22 mouse cellular contexts compared by ENCODE assay signal in the genomic region with DNA sequence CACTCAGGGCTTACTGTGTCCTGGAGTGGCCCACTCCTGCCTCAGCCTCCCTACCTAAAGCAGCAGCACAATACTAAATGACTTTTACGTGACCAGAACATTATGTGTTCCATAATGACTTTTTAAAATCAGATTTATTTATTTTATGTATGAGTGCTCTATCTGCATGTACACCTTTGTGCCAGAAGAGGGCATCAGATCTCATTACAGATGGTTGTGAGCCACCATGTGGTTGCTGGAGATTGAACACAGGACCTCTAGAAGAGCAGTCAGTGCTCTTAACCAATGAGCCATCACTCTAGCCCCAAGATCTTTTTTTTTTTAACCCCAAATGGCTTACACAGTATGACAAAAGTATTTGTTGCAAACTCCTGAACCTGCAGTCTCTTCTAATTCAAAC. TPM values are rescaled to one million over a fixed set of nuclear protein-coding genes. Genes with fewer than 3 reads are reported as not detected.
DNase-seq lines count a peak whose midpoint lies in the region; ATAC-seq and TF ChIP-seq lines count a peak whose summit lies in the region.
"Had no signal": no experiment of that assay in that cellular context is flagged by ENCODE, and none has a peak within 500 bp of the region (broad histone marks: within the 10 kb centered on the region; RNA-seq: fewer than 3 reads in every experiment).

No protein-coding gene starts in this region.

- no peaks in the 10 kb centered on the region for H3K9me3 ChIP-seq in forebrain, postnatal 0 days (ENCODE audit: low read length)
- H3K9me3 ChIP-seq in forebrain, embryonic 13.5 days (replicated peaks) = no peaks in the 10 kb centered on the region
- H3K9me3 ChIP-seq: embryonic facial prominence, embryonic 13.5 days; hindbrain, embryonic 12.5 days; limb, embryonic 15.5 days had no signal

- H3K4me1 ChIP-seq in forebrain, postnatal 0 days (ENCODE audit: insufficient read depth) = 0 out of 2 replicates have a peak, but pooled peaks cover 3% of the 10 kb centered on the region
- peaks cover 7% of the 10 kb centered on the region; the same call in 1 of the 2 replicates for H3K4me1 ChIP-seq in forebrain, embryonic 13.5 days
- H3K4me1 ChIP-seq: embryonic facial prominence, embryonic 13.5 days; hindbrain, embryonic 12.5 days; limb, embryonic 15.5 days had no signal

- WGBS in forebrain, postnatal 0 days = 96% methylated on average over 1 of the region's 1 CpGs
- WGBS in forebrain, embryonic 13.5 days = 94% methylated on average over 1 of the region's 1 CpGs

- DNase-seq in forebrain, postnatal 0 days = no peak
- no peak for DNase-seq in left cerebral cortex, adult 2 months (ENCODE audit: extremely low spot score in 1 of 2, low spot score in 2 of 2)
- DNase-seq in left cerebral cortex, adult 18-20 months (ENCODE audit: low spot score in 2 of 2) = no peak
- DNase-seq in 416B (ENCODE audit: low read depth) (peak; percentile 28), Patski (ENCODE audit: low read depth, low spot score) (no peak)
- no peak for DNase-seq in ovary, adult 18-20 months (ENCODE audit: low spot score)
- DNase-seq: cerebellum, adult 9-10 months; gastrocnemius, postnatal 10 days; heart, adult 18-20 months; kidney, adult 11 months; kidney, postnatal 10 days; layer of hippocampus, adult 9-11 months; midbrain, embryonic 14.5 days; right cerebral cortex, postnatal 25 days had no signal

- peak; percentile 31 for TF ChIP-seq CTCF in forebrain, postnatal 0 days (IDR thresholded peaks at IDR 0.05; ENCODE audit: low read depth)
- peak; percentile 38 for TF ChIP-seq CTCF in left cerebral cortex, adult 2 months (IDR thresholded peaks at IDR 0.05)
- peak; percentile 43 for TF ChIP-seq CTCF in Patski (IDR thresholded peaks at IDR 0.05)

- H3K4me2 ChIP-seq in forebrain, postnatal 0 days (ENCODE audit: low read depth) = no peak overlapping the region
- H3K4me2 ChIP-seq in forebrain, embryonic 13.5 days = no peak overlapping the region
- H3K4me2 ChIP-seq: embryonic facial prominence, embryonic 13.5 days; hindbrain, embryonic 12.5 days; limb, embryonic 15.5 days had no signal

- POLR2A ChIA-PET in Patski (lab: Charles Lee) = no interaction called here

- H3K36me3 ChIP-seq in forebrain, postnatal 0 days (ENCODE audit: insufficient read depth) = no peaks in the 10 kb centered on the region
- H3K36me3 ChIP-seq in forebrain, embryonic 13.5 days (ENCODE audit: poor library complexity, severe bottlenecking) = 0 out of 2 replicates have a peak, but pooled peaks cover 2% of the 10 kb centered on the region
- H3K36me3 ChIP-seq: embryonic facial prominence, embryonic 13.5 days; hindbrain, embryonic 12.5 days; limb, embryonic 15.5 days had no signal

- no peak for ATAC-seq in forebrain, postnatal 0 days
- ATAC-seq in forebrain, embryonic 13.5 days = no peak
- no peak for ATAC-seq in Patski
- ATAC-seq in activated CD4-positive, CD25-positive, alpha-beta regulatory T cell, adult 4 months = no peak

- in situ Hi-C loops in Patski (cut with MboI; ENCODE audit: low pct_unique_long_range_greater_than_20kb) = loop anchor here (5.0 kb wide), 1 partner anchor 54 kb away; no protein-coding TSS in a partner anchor

- intact Hi-C loops in left cerebral cortex, adult 2 months (cut with DNase I) = no loop called here

- H3K9ac ChIP-seq in forebrain, postnatal 0 days = no peak overlapping the region
- H3K9ac ChIP-seq in forebrain, embryonic 13.5 days = no peak overlapping the region
- H3K9ac ChIP-seq: embryonic facial prominence, embryonic 13.5 days; hindbrain, embryonic 12.5 days; limb, embryonic 15.5 days had no signal

- CTCF ChIA-PET in Patski (lab: Charles Lee) = interaction anchor here (1.2 to 1.5 kb wide), 3 partner anchors 8 to 17 kb away, joined by 3 to 6 read pairs (median 4); no protein-coding TSS in a partner anchor

- no peak overlapping the region for H3K4me3 ChIP-seq in forebrain, postnatal 0 days (ENCODE audit: low read depth, low read length)
- no peak overlapping the region for H3K4me3 ChIP-seq in forebrain, embryonic 13.5 days
- H3K4me3 ChIP-seq in left cerebral cortex, adult 2 months = no peak overlapping the region
- H3K4me3 ChIP-seq: embryonic facial prominence, embryonic 13.5 days; hindbrain, embryonic 12.5 days; limb, embryonic 15.5 days had no signal

- H3K27me3 ChIP-seq in forebrain, postnatal 0 days (ENCODE audit: insufficient read depth, low read length) = no peaks in the 10 kb centered on the region
- no peaks in the 10 kb centered on the region for H3K27me3 ChIP-seq in forebrain, embryonic 13.5 days
- no peaks in the 10 kb centered on the region for H3K27me3 ChIP-seq in Patski
- H3K27me3 ChIP-seq: embryonic facial prominence, embryonic 13.5 days; hindbrain, embryonic 12.5 days; limb, embryonic 15.5 days had no signal

- H3K27ac ChIP-seq in forebrain, postnatal 0 days (ENCODE audit: low read depth, low read length) = no peak overlapping the region
- no peak overlapping the region for H3K27ac ChIP-seq in forebrain, embryonic 13.5 days
- H3K27ac ChIP-seq in left cerebral cortex, adult 2 months = no peak overlapping the region
- H3K27ac ChIP-seq: embryonic facial prominence, embryonic 13.5 days; hindbrain, embryonic 12.5 days; limb, embryonic 15.5 days had no signal

RNA-seq across cellular contexts. Expression of a gene that starts 2.5 kb away (rescaled TPM):
- total RNA-seq in forebrain, postnatal 0 days (2014; rRNA removed) = 6.8 and 9.5 TPM in 2 replicates
- 12.6 and 20.0 TPM in 2 replicates for polyA plus RNA-seq in forebrain, postnatal 0 days (2015; fragmentation: Nextera tagmentation; extraction: Ambion mirVana)
- 9.1 and 13.1 TPM in 2 replicates for polyA plus RNA-seq in forebrain, embryonic 13.5 days (2015; fragmentation: Nextera tagmentation; extraction: Ambion mirVana)
- total RNA-seq in left cerebral cortex, adult 2 months (2021) = 1 to 10 TPM; 6.9 to 8.8 TPM
- 1 to 10 TPM; 8.5 to 8.7 TPM for total RNA-seq in left cerebral cortex, adult 18-20 months (2021)
- 8.5 TPM for polyA plus RNA-seq in Patski (2021)
- under 1 TPM in 1 of 2 experiments, not detected in 1; 0.33 TPM for polyA plus RNA-seq in activated CD4-positive, CD25-positive, alpha-beta regulatory T cell, adult 4 months (2017; shearing (Covaris generic))
- total RNA-seq: megakaryocyte, adult 5-6 weeks had no signal

RNA-seq across cellular contexts. Expression of a gene that starts 11.7 kb away (rescaled TPM):
- total RNA-seq in forebrain, postnatal 0 days (2014; rRNA removed) = 0.15 and 0.86 TPM in 2 replicates
- polyA plus RNA-seq in forebrain, postnatal 0 days (2015; fragmentation: Nextera tagmentation; extraction: Ambion mirVana) = 0.31 and 0.51 TPM in 2 replicates
- polyA plus RNA-seq in forebrain, embryonic 13.5 days (2015; fragmentation: Nextera tagmentation; extraction: Ambion mirVana) = 0.49 and 0.56 TPM in 2 replicates
- under 1 TPM; 0.38 to 0.40 TPM for total RNA-seq in left cerebral cortex, adult 2 months (2021)
- under 1 TPM; 0.28 to 0.40 TPM for total RNA-seq in left cerebral cortex, adult 18-20 months (2021)
- 3.3 TPM for polyA plus RNA-seq in Patski (2021)
- polyA plus RNA-seq in activated CD4-positive, CD25-positive, alpha-beta regulatory T cell, adult 4 months (2017; shearing (Covaris generic)) = 1 to 10 TPM; 1.0 to 2.1 TPM

RNA-seq across cellular contexts. Expression of a gene that starts 33.1 kb away (rescaled TPM):
- 1.3 TPM in 1 of 2 replicates, not detected in the other for total RNA-seq in forebrain, postnatal 0 days (2014; rRNA removed)
- polyA plus RNA-seq in forebrain, postnatal 0 days (2015; fragmentation: Nextera tagmentation; extraction: Ambion mirVana) = 0.31 and 0.43 TPM in 2 replicates
- polyA plus RNA-seq in forebrain, embryonic 13.5 days (2015; fragmentation: Nextera tagmentation; extraction: Ambion mirVana) = not detected in 2 replicates
- total RNA-seq in left cerebral cortex, adult 2 months (2021) = not detected
- total RNA-seq in left cerebral cortex, adult 18-20 months (2021) = not detected
- 0.96 TPM for polyA plus RNA-seq in Patski (2021)
- polyA plus RNA-seq in activated CD4-positive, CD25-positive, alpha-beta regulatory T cell, adult 4 months (2017; shearing (Covaris generic)) = under 1 TPM in 1 of 2 experiments, not detected in 1; 0.44 TPM
- total RNA-seq: gastrocnemius, postnatal 10 days; heart, adult 18-20 months; left cerebral cortex, postnatal 14 days; megakaryocyte, adult 5-6 weeks had no signal
- polyA plus RNA-seq: embryonic facial prominence, embryonic 13.5 days; hindbrain, embryonic 12.5 days; limb, embryonic 15.5 days; midbrain, embryonic 14.5 days; neural tube, embryonic 11.5 days had no signal

RNA-seq across cellular contexts. Expression of a gene that starts 35.1 kb away (rescaled TPM):
- total RNA-seq in forebrain, postnatal 0 days (2014; rRNA removed) = 3.5 and 6.6 TPM in 2 replicates
- 4.4 and 4.6 TPM in 2 replicates for polyA plus RNA-seq in forebrain, postnatal 0 days (2015; fragmentation: Nextera tagmentation; extraction: Ambion mirVana)
- polyA plus RNA-seq in forebrain, embryonic 13.5 days (2015; fragmentation: Nextera tagmentation; extraction: Ambion mirVana) = 10.5 and 11.2 TPM in 2 replicates
- 10 to 100 TPM in 1 of 2 experiments, 1 to 10 TPM in 1; 8.3 to 10.3 TPM for total RNA-seq in left cerebral cortex, adult 2 months (2021)
- total RNA-seq in left cerebral cortex, adult 18-20 months (2021) = 1 to 10 TPM; 8.9 to 9.0 TPM
- polyA plus RNA-seq in Patski (2021) = 9.2 TPM
- polyA plus RNA-seq in activated CD4-positive, CD25-positive, alpha-beta regulatory T cell, adult 4 months (2017; shearing (Covaris generic)) = 1 to 10 TPM; 1.1 to 2.4 TPM
- total RNA-seq: megakaryocyte, adult 5-6 weeks had no signal

RNA-seq across cellular contexts. Expression of a gene that starts 51.6 kb away (rescaled TPM):
- total RNA-seq in forebrain, postnatal 0 days (2014; rRNA removed) = 35.8 and 37.6 TPM in 2 replicates
- polyA plus RNA-seq in forebrain, postnatal 0 days (2015; fragmentation: Nextera tagmentation; extraction: Ambion mirVana) = 74.7 and 74.9 TPM in 2 replicates
- 65.4 and 69.8 TPM in 2 replicates for polyA plus RNA-seq in forebrain, embryonic 13.5 days (2015; fragmentation: Nextera tagmentation; extraction: Ambion mirVana)
- 10 to 100 TPM; 32.1 to 34.0 TPM for total RNA-seq in left cerebral cortex, adult 2 months (2021)
- 10 to 100 TPM; 36.4 to 41.0 TPM for total RNA-seq in left cerebral cortex, adult 18-20 months (2021)
- polyA plus RNA-seq in Patski (2021) = 40.5 TPM
- polyA plus RNA-seq in activated CD4-positive, CD25-positive, alpha-beta regulatory T cell, adult 4 months (2017; shearing (Covaris generic)) = 10 to 100 TPM; 68.8 to 82.3 TPM
